Mouse (Mus musculus): ENCODE results near the gene Gm38100. TPM values are rescaled to one million over a fixed set of nuclear protein-coding genes. Genes with fewer than 3 reads are reported as not detected.

Gene Gm38100
- not detected for total RNA-seq (2021)

DNA sequence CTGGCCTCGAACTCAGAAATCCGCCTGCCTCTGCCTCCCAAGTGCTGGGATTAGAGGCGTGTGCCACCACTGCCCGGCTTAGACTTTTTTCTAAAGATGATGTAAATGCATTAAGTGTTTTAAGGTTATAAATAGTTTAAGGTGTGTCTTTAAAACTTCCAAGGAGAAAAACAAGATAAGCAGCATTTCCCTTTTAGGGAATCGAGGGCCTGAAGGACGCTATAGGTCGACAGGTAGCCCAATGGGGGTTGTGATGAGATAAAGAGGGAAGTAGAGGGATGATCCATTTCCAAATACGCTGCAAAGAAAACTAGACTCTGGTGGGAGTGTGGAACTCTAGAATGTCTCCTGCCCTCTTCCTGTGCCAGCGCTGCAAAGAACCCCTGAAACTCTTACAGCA is at the start of gene Gm38100:
Gm38100 (plus strand) TSS at position 301 of the 400 bp plus-strand sequence.
- DNase-seq = no peak

DNA sequence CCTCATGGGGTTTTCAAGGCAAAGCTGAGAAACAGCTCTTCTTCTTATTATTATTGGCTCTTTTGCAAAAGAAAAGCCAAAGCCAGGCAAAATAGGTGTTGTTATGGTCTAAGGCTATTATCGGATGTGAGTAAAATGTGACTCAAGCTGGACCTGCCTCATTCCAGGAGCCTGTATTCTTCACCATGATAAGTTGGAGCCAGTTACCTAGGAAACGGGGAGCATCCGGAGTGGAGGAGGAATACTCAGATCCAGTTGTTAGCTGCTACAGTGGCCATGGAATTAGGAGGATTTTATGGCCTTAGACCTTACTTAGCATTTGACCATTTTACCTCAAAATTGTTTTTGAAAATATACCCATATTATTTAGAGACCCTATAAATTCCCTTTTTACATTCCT is 49.4 kb upstream of the Gm38100 start:
- no peak for DNase-seq

DNA sequence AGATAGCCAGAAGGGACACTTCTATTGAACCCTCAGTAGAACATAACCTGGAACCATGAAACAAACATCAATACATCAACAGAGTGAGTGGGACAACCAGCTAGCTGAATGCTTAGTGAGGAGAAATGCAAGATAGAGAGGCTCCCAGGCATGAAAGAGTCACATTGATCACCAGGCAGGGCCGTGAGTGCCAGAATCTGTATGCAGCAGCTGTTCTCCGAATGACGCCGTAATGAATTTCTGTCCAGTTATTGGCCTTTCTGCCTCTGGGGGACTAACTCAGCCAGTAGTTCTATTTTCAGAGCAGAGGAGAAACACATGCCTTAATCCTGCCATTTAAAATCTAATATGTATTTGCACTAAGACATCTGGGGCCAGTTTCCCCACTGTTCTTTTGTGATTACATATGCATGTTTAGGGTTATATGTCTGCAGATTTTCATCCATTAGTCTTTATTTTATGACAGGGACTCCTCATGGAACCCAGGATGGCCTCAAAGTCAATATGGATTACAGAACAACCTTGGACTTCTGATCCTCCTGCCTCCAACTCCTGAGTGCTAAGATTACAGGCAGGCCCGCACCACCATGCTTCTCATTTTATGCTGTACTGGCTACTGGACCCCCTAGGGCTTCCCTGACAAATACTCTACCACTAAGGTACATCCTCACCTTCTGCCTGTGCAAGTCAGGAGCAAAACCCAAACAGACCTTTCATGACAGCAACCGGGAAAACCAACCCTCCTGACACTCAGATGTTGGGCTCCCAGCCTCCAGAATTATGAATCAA is 47.9 kb upstream of the Gm38100 start:
- peak; percentile 43 for DNase-seq

DNA sequence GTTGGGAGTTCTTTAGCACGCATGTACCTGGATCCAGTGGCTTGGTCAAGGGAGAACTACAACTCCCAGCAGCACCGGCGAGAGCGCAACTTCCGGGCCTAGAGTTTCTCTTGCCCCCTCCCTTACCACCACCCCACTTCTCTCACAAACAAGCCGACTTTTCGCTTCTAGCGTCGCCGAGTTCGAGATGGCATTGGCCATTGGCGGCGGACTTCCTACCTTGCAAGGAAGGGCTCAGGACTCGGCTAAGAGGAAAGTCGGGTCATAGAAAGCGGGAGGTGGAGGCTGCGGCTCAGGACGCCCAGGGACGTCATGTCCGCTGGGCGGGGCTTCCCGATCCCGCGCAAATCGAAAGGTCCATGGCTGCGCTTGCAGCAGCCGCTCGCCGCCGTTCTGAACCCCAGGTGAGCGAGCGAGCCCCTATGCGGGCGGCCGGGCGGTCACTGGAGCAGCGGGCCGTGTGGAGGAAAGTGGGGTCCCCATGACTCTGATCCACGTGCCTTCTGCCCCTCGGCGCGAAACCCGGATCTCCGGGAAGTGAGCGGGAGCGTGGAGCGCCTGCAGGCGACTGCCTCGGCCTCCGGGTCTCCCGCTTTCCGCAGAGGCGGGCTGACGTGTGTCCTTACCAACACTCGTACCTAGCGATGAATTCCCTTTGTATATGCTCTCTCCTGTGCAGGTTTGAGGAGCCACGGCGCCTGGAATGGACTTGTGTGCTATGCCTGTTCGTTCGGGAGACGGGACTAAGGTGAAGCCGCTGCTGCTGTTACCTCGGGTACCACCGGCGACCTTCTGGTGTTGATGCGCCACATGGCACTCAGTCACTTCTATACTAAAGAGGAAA is 39.5 kb upstream of the Gm38100 start, which contains the start of gene Exo1:
Exo1 (plus strand) TSS at position 129 of the 844 bp plus-strand sequence.
- DNase-seq = peak; percentile 89

DNA sequence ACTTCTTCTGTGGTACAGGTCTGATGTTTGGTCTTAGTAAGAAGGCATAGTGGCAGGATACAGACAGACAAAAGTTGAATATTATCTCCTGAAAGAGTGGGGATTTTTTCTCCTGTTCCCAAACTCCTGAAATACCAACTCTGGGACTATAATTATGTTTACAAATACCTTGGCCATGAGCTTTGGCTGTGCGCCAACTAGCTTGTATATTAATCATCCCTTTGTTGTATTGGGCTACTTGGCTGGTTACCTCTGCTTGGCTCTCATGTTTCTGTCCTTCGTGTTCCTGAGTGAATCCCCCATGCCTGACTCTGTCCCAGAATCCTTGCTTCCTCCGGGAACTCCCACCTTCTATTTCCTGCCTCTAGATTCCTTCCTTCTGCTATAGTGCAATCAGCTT is 36.7 kb upstream of the Gm38100 start:
- DNase-seq = no peak

DNA sequence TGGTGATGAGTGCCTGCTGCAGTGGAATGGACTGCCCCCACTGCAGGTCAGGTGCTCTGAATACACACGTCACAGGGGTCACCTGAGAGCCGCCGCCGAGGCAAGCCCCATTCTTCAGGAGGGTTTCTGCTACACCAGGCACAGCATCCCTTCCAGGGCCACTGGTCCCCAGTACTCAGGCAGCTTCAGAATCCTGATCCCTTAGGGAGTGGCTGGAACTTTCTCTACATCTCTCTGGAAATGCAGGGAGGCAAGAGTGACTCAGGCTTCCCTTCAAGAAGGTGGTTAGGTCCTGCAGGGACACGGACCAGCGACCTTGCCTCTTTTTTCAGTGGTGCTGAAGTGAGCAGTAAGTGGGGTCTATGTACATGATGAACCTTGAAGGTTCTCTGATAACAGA is 26.9 kb upstream of the Gm38100 start:
- no peak for DNase-seq

DNA sequence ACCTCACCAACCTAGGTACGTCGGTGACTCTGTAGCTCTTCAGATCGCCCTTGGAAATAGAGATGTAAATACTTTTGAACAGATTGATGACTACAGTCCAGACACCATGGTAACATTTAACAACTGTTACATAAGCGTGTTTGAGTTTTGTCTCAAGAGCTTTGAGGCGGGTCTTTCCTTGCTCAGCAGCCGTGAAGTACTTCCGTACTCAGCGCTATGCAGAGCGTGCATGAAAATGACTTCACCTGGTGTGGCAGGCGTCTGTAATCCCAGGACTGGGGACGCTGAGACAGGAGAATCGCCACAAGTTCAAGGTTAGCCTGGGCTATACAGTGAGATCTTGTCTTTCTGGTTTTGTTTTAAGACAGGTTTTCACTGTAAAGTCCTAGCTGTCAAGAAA is 26.4 kb upstream of the Gm38100 start:
- DNase-seq = no peak

DNA sequence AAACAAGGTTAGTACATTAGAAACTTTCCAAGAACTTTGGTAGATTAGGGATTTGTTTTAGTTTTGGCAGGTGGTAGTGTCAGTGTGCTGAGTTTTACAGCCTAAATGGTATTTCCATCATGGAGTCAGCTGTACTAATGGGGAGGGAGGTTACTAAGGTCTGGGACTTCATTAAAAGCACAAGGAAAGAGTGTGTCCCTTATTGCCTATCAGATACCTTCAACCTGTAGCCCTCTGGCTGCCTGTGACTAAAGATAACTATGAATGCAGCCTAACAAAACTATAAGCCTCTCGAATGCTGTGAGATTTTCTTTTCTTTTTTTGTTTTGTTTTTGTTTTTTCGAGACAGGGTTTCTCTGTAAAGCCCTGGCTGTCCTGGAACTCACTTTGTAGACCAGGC is 8.9 kb upstream of the Gm38100 start:
- no peak for DNase-seq

DNA sequence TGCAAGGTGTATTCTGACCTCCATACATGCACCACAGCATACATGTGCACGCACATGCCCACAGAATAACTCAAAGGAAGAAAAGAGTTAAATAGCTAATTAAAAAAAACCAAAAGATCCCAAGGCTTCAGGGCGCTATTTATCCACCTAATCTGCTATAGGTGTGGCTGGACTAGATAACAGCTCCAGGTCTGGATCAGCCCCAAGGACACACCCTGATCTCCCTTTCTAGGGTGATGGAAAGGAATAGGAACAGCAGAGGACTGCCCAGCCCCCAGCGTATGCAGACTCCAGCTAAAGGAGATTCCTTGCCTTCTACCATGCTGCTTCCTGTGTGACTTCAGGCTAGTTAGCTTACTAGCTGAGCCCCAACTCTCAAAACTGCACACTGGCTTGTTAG is 8.1 kb upstream of the Gm38100 start:
- no peak for DNase-seq

DNA sequence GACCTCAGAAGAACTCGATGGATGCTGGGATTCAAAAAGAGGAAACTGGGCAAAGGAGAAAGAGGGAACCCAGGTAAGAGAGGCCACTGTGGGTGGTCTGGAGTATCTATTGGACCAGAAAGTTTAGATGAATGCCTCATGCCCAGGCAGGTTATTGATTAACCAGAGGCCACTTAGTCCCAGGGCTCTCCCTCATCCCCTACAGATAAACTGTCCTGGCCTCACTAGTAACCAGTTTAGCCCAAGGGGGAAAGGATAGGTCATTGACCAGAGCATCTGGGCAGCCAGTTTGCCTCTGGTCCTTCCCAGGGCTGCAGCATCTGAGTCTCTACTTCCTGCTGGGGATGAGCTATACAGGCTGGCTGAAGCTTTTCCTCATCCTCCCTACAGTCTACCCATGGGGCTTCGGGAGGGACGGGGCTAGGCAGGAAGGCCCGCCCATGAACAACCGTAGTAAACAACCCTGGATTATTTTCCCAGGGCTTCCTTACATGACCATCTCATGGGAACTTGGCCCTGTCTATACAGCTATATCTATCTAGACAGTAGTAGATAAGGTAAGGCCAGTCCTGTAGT is 6.3 kb upstream of the Gm38100 start:
- DNase-seq = peak; percentile 6

DNA sequence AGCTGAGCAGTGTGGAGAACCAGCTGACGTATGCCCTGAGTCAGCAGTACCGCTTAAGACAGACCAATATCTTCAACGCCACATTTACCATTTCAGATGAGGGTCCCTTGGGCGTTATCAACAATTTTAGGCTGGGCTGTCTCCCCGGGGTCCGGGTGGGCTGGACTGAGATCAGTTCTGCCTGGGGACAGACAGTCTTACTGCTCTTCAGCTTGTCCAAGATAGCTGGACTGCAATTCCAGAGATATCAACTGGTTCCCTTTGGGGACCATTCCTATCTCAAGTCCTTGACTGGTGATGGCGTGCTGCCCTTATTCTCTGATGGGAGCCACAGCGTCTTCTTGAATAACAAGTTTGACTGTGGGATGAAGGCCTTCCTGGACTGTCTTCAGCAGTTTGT is 962 bp downstream of the Gm38100 start:
- peak; percentile 21 for DNase-seq

DNA sequence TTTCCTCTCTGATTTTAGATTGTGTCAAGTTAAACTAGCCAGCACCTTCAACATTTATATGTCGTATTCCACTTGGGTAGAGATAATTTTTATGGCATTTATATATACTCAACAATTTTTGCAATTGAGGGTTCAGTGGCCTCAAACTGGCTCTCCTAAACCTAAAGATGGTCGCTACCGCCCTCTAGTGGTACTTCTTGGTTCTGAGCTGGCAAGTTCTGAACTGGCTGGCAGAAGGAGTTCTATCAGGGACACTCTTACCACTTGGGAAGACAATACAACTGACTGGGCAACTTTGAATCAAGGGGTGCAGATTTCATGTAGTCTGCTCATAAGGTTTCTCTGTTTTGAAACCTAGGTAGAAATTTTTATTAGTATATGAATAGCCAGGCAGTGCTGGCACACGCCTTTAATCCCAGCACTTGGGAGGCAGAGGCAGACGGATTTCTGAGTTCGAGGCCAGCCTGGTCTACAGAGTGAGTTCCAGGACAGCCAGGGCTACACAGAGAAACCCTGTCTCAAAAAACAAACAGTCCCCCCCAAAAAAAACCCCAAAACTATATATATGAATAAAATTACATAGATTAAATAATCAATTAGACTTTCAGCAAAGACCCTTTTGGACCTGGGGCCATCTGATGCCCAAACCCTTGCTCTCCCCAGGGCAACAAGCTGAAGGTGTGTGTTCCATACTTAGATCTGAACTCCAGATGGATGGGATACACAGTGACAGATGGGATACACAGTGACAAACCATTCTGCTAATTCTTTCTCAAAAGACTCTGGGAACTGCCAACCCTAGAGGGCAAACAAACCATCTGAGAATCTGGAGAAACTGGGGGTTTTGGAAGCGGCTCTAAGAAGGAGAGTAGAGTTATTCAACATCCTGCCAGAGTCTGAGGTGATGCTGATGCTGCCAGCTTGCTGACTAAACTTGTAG is 4.0 kb downstream of the Gm38100 start:
- DNase-seq = peak; percentile 84

DNA sequence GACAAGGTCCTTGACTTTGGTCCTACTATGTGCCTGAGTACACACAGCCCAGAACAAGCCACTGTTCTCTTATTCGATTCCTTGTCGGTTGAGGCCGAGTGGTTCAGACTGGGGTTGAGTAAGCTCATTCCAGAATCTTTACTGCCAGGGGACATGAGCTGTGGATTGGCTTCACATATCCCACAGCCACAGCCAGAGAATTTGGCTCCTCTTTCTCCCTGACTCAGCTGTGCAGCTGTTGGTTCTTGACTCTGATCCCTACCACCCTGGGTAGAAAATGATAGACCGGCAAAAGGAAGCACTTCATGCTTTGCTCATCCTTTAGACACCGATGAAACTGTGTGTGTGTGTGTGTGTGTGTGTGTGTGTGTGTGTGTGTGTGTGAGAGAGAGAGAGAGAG is 11.3 kb downstream of the Gm38100 start:
- DNase-seq = peak; percentile 8

DNA sequence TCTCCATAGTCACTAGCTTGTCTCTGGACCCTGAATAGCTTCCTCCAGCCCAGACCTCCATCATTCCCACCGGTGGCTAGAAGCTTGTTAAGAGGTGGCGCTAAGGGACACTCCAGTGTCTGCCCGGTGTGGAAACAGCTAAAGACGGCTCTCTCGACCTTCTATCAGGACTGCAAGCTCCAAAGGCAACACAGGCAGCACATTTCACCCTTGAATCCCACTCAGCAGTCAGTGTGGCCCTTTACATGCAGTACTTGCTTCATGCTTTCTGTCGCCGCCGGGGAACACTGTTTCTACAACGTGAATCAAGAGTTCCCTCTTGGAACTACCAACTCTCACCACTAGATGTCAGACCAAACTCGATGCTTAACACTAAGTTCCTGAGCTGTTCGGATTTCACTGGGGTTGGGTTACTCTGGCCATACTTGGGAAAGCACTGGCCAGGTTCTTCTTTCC is 16.2 kb downstream of the Gm38100 start:
- DNase-seq = peak; percentile 77

DNA sequence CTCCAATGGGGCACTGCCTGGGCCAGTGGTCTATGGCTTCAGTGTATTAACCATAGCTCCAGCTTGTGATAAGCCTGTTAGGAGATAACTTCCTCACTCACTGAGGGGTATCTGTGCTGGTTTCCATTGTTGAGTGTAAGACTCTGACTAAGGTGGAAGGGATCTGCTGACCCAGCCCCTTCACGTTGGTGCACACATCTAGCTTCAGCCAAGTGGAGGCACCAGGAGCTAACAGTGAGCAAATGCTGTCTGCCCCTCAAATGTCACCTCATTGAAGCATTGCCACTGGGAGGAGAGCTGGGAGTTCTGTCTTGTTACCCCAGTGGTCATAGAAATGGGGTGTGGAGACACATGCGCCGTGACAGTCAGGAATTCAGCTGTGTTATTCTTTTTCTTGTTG is 18.6 kb downstream of the Gm38100 start:
- DNase-seq = no peak

DNA sequence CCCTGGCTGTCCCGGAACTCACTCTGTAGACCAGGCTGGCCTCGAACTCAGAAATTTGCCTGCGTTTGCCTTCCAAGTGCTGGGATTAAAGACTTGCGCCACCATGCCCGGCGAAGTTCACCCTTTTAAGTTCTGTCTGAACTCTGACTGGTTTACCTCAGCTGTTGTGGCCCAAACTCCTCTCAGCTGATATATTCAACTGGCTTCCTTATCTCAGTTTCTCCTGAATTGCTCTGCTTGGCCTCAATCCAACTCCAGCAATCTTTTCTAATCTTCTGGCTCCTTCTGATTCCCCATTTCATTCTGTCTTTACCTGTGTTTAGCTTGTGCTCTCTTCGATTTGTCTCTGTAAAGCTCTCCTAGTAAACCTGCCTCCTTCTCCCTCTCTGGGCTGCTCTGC is 23.0 kb downstream of the Gm38100 start:
- DNase-seq = no peak

DNA sequence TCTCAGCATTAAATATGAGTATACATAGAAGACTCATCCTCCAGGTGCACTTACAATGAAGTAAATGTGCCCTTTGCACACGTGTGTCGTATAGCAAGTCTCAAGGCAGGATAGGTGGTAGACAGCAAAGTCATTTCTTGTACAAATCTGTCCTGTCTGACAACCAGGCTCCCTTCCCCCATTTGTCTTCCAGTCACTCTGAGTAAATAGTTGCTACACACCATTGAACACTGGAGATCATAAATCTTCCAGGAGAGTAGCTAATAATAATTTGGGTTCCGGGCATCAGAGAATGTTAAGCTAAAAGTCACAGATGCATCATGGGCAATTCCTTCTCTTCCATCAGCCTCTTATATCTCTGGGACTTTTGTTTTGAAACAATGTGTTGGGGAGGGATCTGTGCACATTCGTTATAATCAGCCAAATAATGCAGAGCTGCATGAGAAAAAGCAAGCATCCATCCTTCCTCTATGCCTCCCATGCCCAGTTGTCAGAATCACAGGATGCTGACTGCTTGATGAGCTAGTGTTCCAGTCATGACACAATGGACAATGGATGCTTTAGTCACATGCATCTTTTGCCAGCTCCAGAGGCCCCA is 26.7 kb downstream of the Gm38100 start:
- DNase-seq = no peak

DNA sequence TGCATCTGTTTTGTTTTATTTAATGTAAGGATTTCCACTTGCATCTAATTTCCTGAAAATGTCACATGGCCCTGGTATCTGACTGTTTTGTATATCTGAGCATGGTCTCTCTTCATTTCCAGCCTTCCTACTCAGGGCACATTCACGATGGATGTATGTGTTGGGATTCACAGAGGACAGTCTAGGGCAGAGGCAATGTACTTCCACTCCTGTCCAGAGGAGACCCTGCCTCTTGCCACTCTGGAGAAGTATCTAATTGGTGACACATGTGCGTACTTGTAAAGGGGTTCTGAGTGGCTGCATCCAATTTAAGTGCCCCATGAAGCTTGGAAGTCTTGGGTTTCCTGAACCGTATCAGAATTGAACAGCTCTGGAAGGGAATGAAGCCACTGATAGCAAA is 30.3 kb downstream of the Gm38100 start:
- DNase-seq = no peak

DNA sequence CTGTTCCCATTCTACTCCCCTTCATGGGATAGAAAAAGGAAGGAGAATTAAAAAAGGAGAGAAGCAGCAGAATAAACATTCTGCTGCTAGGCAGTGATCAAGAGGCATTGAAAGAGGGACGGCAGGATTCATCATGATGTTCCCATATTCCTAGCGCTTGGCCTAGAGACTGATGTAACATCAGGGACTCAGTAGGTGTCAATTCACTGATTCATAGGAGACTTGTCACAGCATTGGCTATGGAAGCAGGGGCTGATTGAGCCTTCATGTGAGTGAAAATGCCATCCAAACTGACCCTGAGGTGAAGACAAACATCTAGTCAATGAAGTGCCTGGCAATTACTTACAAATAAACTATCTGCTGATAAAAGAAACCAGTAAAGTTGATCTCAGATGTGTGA is 30.7 kb downstream of the Gm38100 start:
- DNase-seq = no peak

DNA sequence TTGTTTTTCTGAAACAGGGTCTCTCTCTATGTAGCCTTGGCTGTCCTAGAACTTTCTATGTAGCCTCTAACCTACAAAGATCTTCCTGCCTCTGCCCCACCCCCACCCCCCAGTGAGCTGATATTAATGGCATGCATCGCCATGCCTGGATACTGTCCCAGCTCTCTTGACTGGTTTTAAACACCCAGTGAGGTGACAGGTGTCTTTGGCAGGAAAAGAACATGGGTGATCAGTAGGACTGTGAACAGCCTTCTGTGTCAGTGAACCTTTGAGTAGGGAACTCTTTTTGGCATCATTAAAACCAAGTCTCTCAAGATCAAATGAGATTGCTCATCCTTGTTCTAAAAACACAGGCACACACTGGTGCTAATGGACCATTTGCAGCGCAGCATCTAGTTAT is 41.7 kb downstream of the Gm38100 start:
- DNase-seq = no peak

DNA sequence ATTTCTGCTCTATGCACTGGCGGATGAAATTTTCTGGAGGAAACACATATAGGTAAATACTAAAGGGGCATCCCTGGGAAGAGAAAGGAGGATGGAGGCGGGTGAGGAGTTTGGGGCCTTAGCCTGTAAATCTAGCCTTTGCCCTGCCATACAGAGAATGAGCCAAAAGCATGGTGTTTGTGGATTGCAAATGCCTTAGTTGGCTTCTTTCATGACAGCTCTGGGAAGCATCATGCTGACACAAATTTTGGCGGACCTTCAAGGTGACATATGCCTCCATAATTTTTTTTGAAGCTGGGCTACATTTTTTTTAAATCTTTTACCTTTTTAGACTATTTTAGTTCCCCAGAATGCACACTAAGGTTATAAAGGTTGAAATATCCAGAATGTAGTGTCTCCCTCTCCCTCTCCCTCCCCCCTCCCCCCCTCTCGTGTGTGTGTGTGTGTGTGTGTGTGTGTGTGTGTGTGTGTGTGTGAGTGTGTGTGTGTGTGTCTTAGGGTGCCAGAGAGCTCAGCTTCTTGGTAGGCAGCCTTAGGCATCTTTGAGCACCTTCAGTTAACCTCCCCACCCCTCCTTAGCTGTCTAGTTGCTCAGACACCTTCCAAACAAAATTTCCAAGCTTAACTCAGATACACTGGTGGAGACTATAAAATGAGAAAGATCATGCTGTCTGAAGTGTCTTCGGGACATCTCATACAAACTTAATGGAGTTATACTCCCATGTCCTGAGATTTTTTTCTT is 47.0 kb downstream of the Gm38100 start:
- no peak for DNase-seq

Measured in heart, postnatal 4 days (tissue).